Mouse (Mus musculus) lung, postnatal 0 days (tissue): ENCODE data around the gene Dnttip1.

Source experiments
- CTCF ChIP-seq: IDR thresholded peaks from 2 replicates; pipeline ENCODE4 v1.5.1; 2016; ENCODE audit warnings: antibody characterized with exemption, mild to moderate bottlenecking
- EP300 ChIP-seq: IDR thresholded peaks from 2 replicates; pipeline ENCODE4 v1.6.1; 2016; ENCODE audit warnings: antibody characterized with exemption, mild to moderate bottlenecking, control low read depth

DNA sequence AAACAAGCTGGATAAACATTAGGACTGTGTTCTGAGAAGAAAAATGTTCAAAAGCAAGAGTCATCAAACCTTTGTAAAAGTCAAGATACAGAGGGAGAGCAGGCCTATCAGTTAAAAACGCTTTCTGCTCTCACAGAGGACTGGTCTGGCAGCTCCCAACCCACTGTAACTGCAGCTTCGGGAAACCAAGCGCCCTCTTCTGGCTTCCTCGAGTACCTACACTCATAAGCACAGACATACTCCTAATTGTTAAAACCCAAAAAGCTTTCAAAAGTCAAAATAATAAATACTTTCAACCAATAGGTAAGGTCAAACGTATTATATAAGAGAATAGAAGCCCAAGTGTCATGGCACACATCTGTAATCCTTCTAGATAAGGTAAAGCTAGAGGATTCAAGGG lies 41.5 kb upstream of the Dnttip1 start:
- TF ChIP-seq CTCF (no peak), EP300 (no peak)
